Mouse (Mus musculus): ENCODE results near the gene Mesd.
A peak's percentile ranks its signal among the peaks of the same experiment; 100 is the strongest.
"Not testable (repeated sequence)": the region's sequence is repeated elsewhere in the genome, so short reads cannot be mapped to it uniquely, and the experiment has no call there.

Mesd gene

DNA sequence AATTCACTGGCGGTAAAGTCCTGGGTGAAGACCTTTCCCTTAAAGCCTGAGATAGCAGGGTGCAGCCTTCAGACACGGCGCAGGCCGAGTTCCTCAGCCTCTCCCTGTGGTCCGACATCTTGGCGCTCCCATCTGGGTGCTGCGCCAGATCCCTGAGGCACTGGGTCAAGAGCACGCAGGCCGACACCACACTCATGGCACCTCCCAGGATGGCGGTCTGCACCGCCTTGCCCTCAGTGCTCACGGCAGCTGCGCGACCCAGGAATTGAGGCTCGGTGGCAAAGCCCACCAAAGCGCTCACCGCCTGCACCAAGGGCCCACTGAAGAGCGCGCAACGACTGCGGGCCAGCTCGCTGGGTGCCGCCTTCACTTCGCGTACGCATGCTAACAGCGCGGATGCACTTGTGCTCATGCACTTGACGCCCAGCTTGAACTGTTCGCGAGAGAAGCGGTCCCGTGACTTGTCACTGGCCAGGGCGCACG lies 2.1 kb upstream of the Mesd start:
- peak; percentile 60 for DNase-seq

- peak; percentile 66 for DNase-seq
Observed at GRCm38 (mm10) chr7:83882633-83883275, 1.5 kb upstream of the Mesd start.

DNA sequence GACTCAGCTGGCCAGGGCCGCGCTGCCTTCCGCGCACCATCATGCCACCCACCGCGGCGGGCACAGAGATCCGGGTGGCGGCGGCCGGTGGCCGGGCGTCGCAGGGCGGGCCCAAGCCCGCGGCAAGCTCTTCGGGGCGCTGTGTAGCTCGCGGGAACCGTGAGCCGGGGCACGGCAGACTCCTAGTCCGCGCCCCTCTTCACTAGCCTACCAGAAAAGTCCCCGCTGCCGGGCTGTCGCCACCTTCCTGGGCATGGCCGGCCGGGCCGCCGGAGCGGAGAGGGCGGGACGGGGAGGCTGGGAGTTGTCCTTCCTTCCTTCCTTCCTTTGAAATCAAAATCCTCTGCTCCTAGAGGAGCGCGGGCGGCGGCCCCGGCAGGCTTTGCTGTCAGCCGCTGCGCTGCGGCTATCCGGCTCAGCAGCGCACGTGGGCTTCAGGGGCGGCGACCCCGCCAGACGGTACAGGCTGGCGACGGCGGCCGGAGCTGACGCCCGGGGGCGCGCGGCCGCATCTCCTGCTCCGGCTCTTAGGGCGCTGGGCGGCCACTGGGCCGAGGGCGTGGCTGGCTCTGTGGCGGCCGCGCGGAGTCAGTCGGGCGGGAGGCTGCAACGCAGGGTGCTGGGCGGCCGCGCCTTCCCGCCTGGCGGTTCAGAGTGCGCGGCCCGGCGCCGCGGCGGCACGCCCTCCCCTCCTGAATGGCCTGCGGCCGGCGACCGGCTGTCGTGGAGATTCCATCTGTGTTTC lies 818 bp upstream of the Mesd start:
- DNase-seq, result peak; percentile 52

DNA sequence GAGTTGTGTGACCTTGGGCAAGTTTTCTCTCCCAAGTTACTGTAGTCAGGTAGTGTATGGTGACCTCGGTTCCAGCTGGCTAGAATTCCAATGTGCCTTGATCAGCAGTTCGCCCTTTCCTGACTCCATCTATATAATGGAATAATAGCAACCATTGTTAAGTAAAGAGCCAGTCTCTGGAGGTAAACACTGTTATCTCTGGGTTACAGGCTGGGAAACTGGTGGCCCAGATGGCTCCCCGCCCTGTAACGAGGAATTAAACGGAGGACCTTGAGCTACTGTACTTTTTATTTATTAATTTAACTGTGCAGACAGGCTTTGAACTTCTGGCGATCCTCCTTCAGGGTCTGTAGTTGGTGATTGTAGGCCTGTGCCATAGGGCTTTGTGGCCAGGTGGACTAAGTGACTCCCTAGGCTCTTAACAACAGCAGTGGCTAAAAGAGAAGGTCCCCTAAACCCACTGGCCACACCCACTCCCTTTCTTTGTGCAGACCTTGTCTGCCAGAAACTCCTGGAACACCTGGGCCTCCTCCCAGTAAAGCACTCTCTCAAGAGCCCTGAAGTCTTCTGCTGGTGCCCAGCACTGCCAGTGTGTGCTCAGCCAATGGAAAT lies 761 bp downstream of the Mesd start:
- DNase-seq, result peak; percentile 52

- no peak for DNase-seq
Observed at GRCm38 (mm10) chr7:83885835-83886234, 1.6 kb downstream of the Mesd start.

GRCm38 (mm10) chr7:83886366-83887129 lies 2.3 kb downstream of the Mesd start:
- no peak for DNase-seq

DNA sequence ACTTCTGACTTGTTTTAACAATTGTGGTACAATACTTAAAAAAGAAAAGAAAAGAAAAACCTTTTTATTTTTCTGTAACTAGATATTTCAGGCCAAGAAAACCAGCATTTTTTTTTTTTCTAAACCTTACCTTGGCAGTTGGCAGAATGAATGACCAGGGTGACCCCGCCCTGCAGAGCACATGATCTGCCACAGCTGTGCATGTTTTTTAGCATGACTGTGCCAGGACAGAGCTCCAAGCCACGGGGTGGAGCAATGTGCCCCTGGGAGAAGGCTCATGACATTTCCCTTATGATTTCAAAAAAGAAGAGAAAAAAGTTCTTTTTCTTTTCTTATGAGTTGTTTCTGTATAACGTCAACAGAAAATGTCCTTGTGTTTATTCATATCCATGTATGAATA lies 5.1 kb downstream of the Mesd start:
- DNase-seq, result no peak

- DNase-seq, result not testable (repeated sequence)
Observed at GRCm38 (mm10) chr7:83889946-83890345, 5.7 kb downstream of the Mesd start.

DNA sequence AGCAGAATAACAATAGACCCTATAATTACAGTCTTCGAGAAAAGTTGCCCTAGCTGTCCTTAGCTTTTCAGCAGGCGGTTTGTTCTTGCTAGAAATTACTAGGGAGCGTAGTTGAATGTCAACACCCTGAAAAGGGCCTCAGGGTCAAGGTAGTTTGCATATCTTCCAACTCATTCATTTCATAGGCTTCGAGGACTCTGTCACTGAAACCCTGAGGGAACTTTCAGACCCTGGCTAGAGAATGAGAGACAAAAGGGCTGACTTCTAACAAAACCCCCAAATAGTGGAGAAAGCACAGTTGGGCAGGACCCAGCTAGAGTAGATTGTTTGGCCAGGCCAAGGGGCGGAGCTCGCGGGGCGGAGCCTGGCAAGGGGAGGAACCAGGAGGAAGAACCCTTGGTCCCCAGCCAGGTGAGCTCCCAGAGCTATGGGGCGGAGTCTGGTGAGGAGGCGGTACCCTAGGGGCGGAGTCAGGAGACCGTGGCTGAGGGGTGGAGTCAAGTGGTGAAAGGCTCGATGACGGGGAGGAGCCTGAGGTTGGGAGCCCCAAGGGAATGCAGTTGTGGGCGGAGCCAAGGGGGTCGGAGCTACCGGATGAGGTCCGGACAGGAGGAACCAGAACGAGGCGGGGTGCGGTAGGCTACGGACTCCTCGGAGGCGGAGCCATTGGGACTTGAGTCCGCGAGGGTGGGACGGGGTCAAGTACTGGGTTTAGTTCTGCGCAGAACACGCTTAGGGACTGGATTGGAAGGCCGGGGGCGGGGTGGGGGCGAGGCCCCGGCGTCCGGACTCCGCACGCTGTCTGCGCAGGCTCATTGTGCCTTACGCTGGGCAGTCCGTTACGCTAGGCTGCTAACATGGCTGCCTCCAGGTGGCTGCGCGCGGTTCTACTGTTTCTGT lies 7.4 kb downstream of the Mesd start:
- DNase-seq, result peak; percentile 97

- no peak for DNase-seq
Observed at GRCm38 (mm10) chr7:83892333-83892669, 8.0 kb downstream of the Mesd start.

DNA sequence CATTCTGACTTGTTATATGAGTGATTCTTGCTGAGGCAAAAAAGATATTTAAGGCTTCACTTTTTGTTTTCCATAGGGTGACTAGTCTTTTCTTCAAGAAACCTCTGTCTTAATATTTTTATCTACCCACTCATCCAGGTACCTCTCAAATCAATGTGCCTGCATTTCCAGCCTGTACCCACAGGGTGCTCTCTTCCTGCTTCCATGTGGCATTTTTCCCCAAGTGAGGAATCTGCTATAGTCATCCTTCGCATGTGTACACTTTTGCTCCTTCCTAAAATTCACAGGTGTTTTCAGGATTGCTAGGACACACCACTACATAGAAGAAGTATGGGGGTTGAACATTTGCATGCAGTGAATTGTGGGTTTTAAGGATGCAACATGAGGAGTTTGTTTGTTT lies 10.1 kb downstream of the Mesd start:
- DNase-seq, result no peak

DNA sequence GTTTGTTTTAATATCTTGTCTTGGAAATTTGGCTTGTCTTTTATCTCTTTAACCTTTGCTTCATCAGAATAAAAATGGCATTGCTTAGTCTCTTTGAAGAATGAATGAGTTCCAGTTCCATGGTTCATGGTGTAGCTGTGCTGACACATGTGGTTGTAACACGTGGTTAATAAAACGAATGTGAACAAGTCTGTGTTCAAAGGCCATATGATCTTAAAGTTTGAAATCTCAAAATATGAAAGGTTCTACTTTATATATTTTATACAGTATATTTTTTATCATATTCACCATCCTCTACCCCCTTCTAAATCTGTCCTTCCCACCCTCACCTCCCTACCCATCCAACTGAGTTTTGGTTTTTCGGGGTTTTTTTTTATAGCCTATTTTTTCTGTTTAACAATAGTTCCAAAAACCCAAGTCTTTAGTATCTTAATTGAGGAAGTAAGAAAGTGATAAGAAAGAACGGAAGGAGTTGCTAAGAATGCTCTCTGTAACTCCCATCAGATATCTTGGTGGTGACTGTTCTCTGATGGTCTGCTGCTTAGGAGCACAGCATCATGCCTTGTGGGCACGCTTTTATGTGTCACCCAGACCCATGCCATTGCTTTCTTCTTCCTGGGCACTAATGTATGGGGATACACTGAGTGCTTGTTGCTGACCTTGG lies 11.9 kb downstream of the Mesd start:
- no peak for DNase-seq

GRCm38 (mm10) chr7:83898267-83898666 lies 14.0 kb downstream of the Mesd start:
- DNase-seq, result no peak

DNA sequence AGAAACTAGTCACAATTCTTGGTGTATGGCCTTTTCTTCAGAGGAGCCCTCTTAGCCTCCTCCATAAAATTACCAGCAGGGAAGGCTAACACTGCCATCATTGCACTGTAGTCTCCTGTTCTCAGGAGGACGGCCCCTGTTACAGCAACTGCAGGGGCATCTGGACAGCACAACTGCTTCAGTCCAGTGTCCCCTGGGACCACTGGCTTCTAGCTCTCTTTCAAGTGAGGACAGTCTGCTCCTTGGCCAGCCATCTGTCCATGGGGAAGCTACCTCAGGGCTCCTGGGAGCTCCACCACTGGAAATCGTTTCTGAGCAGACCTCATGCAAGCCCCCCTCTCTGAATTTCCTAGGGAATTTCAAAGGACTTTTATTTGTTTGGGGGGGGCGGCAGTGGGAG lies 16.3 kb downstream of the Mesd start:
- DNase-seq, result no peak

- DNase-seq, result no peak
Observed at GRCm38 (mm10) chr7:83901425-83901824, 17.2 kb downstream of the Mesd start.

DNA sequence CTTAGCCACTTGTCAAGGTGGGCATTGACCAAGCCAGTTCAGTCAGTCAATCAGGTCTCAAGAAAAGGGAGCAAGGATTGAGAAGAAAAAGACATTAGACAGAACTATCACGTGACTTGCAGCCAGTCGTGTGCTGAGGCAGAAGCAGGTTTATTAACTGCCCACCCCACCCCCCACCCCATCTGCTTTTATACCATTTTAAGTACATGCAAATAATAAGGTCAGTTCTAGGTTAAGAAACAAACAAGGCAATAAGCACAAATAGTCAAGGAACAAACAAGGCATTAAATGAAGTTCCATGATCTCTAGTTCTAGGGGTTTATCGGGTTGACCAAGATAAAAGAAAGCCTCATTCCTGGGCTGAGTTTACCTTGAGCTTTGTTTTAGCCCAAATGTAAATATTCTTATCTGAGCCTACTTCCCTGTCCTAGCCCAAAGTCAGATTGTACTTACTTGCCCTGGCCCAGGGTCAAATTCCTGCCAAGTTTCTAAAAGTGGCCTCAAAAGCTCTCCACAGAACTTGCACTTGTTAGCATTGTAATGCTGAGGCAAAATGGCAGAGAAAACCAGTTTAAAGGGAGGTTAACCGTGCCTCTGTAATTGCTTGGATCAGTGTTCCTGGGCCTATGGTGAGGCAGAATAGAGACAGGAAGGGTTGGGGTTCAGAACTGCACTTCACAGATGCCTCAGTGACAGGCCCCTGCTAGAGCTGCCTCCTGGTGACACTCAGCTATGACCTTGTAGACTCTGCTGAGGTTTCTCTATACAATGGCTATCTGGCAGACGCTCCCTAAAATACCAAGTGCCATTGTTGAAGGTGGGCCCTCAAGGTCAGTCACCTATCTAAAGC lies 18.3 kb downstream of the Mesd start:
- no peak for DNase-seq

- DNase-seq, result no peak
Observed at GRCm38 (mm10) chr7:83904831-83905230, 20.6 kb downstream of the Mesd start.

GRCm38 (mm10) chr7:83911909-83912308 lies 27.6 kb downstream of the Mesd start:
- DNase-seq, result no peak

GRCm38 (mm10) chr7:83913405-83913932 lies 29.2 kb downstream of the Mesd start:
- no peak for DNase-seq

DNA sequence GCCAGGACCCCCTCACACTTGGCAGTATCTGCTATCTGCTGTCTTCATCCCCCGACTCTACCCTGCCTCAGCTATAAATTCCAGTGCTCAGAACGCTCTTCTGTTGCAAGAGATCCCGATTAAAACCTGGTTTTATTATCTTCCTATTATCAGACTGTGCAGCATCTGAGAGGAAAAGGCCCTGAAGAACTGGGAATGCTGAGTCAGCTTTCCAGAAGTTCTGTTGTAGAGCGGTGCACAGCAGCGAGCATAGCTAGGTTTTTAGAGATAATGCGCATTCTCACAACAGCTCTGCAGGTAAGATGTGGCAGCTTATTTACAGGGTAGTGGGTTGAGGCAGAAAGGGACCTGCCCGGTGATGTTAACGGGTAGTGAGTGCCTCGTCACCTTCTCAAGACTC lies 29.7 kb downstream of the Mesd start:
- DNase-seq, result no peak

DNA sequence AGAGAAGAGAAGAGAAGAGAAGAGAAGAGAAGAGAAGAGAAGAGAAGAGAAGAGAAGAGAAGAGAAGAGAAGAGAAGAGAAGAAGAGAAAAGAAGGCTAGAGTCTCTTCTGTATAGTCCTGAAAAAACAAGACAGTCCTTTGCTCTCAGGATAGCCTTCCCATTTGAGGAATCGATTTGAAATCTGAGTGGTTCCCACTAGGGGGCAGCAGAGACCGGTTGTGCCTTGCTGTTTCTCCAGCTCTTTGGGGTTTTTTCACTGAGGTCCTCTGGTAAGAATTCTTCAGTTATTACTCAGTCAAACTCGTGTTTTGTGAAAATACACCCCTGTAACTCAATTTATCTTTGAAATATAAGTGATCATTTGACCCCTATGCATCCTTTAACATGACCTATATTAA lies 30.3 kb downstream of the Mesd start:
- peak; percentile 75 for DNase-seq

Measured in cerebellum, adult 11-12 months (tissue).